Mouse (Mus musculus): ENCODE data around the gene Lgals4.

DNA sequence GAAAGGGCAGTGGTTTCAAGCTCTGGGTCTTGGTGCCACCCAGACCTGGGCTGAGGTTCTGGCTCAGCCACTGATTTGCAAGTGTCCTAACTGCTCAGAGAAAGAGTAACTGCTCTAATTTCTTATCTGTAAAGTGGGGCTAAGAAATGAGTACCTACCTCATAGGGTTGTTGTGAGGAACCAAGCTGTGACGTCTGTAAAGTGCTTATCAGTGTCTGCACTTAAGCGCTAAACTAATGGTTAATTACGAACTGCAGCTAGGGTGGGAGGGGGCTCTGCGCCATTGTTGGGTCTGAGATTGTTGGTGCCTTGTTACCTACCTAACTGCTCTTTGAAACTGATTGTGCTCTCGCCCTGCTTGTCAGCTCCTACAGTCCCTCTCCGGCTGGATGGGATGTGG, 16.1 kb upstream of the Lgals4 start:
- TF ChIP-seq CTCF (IDR thresholded peaks at IDR 0.05; ENCODE audit: control insufficient read depth, insufficient read depth, insufficient read length): no peak
- no peak for TF ChIP-seq MAX (IDR thresholded peaks at IDR 0.05)
- TF ChIP-seq MYOG (IDR thresholded peaks at IDR 0.05; ENCODE audit: control insufficient read depth, extremely low read depth, insufficient read length): no peak
